Comparison of ENCODE assay signal across 26 mouse cellular contexts in genomic region chr17:47917212-47917611, GRCm38 (mm10). TPM values are rescaled to one million over a fixed set of nuclear protein-coding genes. Genes with fewer than 3 reads are reported as not detected.
DNase-seq lines count a peak whose midpoint lies in the region; ATAC-seq lines count a peak whose summit lies in the region.
"Had no signal": no experiment of that assay in that cellular context is flagged by ENCODE, and none has a peak within 500 bp of the region (broad histone marks: within the 10 kb centered on the region; RNA-seq: fewer than 3 reads in every experiment).

No protein-coding gene starts in this region.

- peaks cover 11% of the 10 kb centered on the region; the same call in 1 of the 2 replicates for H3K36me3 ChIP-seq in liver, embryonic 11.5 days (ENCODE audit: control insufficient read depth, insufficient read depth, low read length)
- no peaks in the 10 kb centered on the region for H3K36me3 ChIP-seq in liver, embryonic 15.5 days (replicated peaks)
- H3K36me3 ChIP-seq: embryonic facial prominence, embryonic 15.5 days; heart, embryonic 15.5 days; hindbrain, embryonic 13.5 days had no signal

- no peak overlapping the region for H3K27ac ChIP-seq in liver, embryonic 11.5 days (ENCODE audit: low read depth, low read length)
- H3K27ac ChIP-seq in liver, embryonic 15.5 days (replicated peaks), result no peak overlapping the region
- H3K27ac ChIP-seq: embryonic facial prominence, embryonic 12.5 days; embryonic facial prominence, embryonic 15.5 days; gastrocnemius, adult 2 months; heart, embryonic 15.5 days; hindbrain, embryonic 10.5 days; hindbrain, embryonic 13.5 days had no signal

- H3K4me1 ChIP-seq in liver, embryonic 11.5 days (replicated peaks; ENCODE audit: control insufficient read depth, insufficient read depth, low read length), result peaks cover 40% of the 10 kb centered on the region
- peaks cover 17% of the 10 kb centered on the region for H3K4me1 ChIP-seq in liver, embryonic 15.5 days (replicated peaks)

- H3K9ac ChIP-seq in liver, embryonic 11.5 days (ENCODE audit: low read depth, low read length), result no peak overlapping the region
- no peak overlapping the region for H3K9ac ChIP-seq in liver, embryonic 15.5 days
- H3K9ac ChIP-seq: embryonic facial prominence, embryonic 12.5 days; embryonic facial prominence, embryonic 15.5 days; forebrain, postnatal 0 days; heart, embryonic 15.5 days; hindbrain, embryonic 13.5 days had no signal

- DNase-seq in liver, result peak; percentile 32
- DNase-seq in liver, embryonic 11.5 days (ENCODE audit: low spot score), result no peak
- peak; percentile 50 for DNase-seq in yolk sac, embryonic 10.5 days (ENCODE audit: low spot score)
- no peak for DNase-seq in gastrocnemius, postnatal 25 days
- no peak for DNase-seq in right cerebral cortex, adult 2 months (ENCODE audit: low spot score in 2 of 2)
- DNase-seq: adrenal gland, adult 8-10 months; adrenal gland, postnatal 25 days; cerebellum, adult 11-12 months; cerebellum, adult 9-10 months; cerebellum, postnatal 25 days; forebrain, postnatal 0 days; gastrocnemius, adult 2 months; gastrocnemius, postnatal 14 days; heart, adult 18-20 months; heart, postnatal 10 days; heart, postnatal 36 days had no signal

- no peak; the same call in 1 of the 2 replicates for ATAC-seq in liver, embryonic 11.5 days (replicated peaks; ENCODE audit: low FRiP score)
- ATAC-seq in liver, embryonic 15.5 days (ENCODE audit: insufficient read depth), result peak; percentile 53; the same call in 1 of the 2 replicates
- ATAC-seq: activated CD4-positive, CD25-positive, alpha-beta regulatory T cell, adult 4 months; forebrain, embryonic 14.5 days; forebrain, postnatal 0 days; hindbrain, embryonic 16.5 days had no signal

- H3K4me3 ChIP-seq in liver, embryonic 11.5 days (ENCODE audit: low read depth, low read length), result no peak overlapping the region
- H3K4me3 ChIP-seq in liver, embryonic 15.5 days (replicated peaks), result no peak overlapping the region
- H3K4me3 ChIP-seq: embryonic facial prominence, embryonic 12.5 days; embryonic facial prominence, embryonic 15.5 days; gastrocnemius, adult 2 months; heart, embryonic 12.5 days; heart, embryonic 15.5 days; hindbrain, embryonic 10.5 days; hindbrain, embryonic 13.5 days had no signal

- 69% methylated on average over 3 of the region's 3 CpGs for WGBS in liver, embryonic 11.5 days
- WGBS in liver, embryonic 15.5 days (ENCODE audit: insufficient replicate concordance), result 64% methylated on average over 3 of the region's 3 CpGs

- no peak overlapping the region for H3K4me2 ChIP-seq in liver, embryonic 11.5 days
- H3K4me2 ChIP-seq in liver, embryonic 15.5 days, result peak overlapping the region; percentile 10; the same call in 1 of the 2 replicates
- H3K4me2 ChIP-seq: embryonic facial prominence, embryonic 12.5 days; embryonic facial prominence, embryonic 15.5 days; heart, embryonic 12.5 days; heart, embryonic 15.5 days; hindbrain, embryonic 13.5 days had no signal

- H3K27me3 ChIP-seq in liver, embryonic 11.5 days (replicated peaks; ENCODE audit: control insufficient read depth, insufficient read depth, low read length), result peaks cover 14% of the 10 kb centered on the region
- peaks cover 30% of the 10 kb centered on the region for H3K27me3 ChIP-seq in liver, embryonic 15.5 days
- H3K27me3 ChIP-seq: heart, embryonic 12.5 days had no signal

- no peaks in the 10 kb centered on the region for H3K9me3 ChIP-seq in liver, embryonic 11.5 days (ENCODE audit: control insufficient read depth, low read length)
- no peaks in the 10 kb centered on the region for H3K9me3 ChIP-seq in liver, embryonic 15.5 days (replicated peaks)
- H3K9me3 ChIP-seq: embryonic facial prominence, embryonic 12.5 days; embryonic facial prominence, embryonic 15.5 days; heart, embryonic 12.5 days; heart, embryonic 15.5 days; hindbrain, embryonic 10.5 days; hindbrain, embryonic 13.5 days had no signal

RNA-seq across cellular contexts. Expression of gene Foxp4, which starts 7.2 kb away (rescaled TPM):
- 21.3 and 21.6 TPM in 2 replicates for polyA plus RNA-seq in liver, embryonic 11.5 days (2014; fragmentation: Nextera tagmentation; extraction: Ambion mirVana)
- polyA plus RNA-seq in liver, embryonic 15.5 days (2015; fragmentation: Nextera tagmentation; extraction: Ambion mirVana), result 4.6 and 4.8 TPM in 2 replicates
- total RNA-seq in gastrocnemius, postnatal 25 days (2021), result 1 to 10 TPM; 6.4 to 7.6 TPM

Comparison
In these comparisons a context has a peak if more than half of its experiments do, and no peak if none do; other contexts are left out.
1. DNase-seq: peak in liver (single experiment) and yolk sac, embryonic 10.5 days (single experiment); none in liver, embryonic 11.5 days (single experiment), gastrocnemius, postnatal 25 days (single experiment) and right cerebral cortex, adult 2 months (0 of 2).